Mouse (Mus musculus): Measurements from ENCODE around the gene Eif4a2.
"Not testable (repeated sequence)": the region's sequence is repeated elsewhere in the genome, so short reads cannot be mapped to it uniquely, and the experiment has no call there.

DNA sequence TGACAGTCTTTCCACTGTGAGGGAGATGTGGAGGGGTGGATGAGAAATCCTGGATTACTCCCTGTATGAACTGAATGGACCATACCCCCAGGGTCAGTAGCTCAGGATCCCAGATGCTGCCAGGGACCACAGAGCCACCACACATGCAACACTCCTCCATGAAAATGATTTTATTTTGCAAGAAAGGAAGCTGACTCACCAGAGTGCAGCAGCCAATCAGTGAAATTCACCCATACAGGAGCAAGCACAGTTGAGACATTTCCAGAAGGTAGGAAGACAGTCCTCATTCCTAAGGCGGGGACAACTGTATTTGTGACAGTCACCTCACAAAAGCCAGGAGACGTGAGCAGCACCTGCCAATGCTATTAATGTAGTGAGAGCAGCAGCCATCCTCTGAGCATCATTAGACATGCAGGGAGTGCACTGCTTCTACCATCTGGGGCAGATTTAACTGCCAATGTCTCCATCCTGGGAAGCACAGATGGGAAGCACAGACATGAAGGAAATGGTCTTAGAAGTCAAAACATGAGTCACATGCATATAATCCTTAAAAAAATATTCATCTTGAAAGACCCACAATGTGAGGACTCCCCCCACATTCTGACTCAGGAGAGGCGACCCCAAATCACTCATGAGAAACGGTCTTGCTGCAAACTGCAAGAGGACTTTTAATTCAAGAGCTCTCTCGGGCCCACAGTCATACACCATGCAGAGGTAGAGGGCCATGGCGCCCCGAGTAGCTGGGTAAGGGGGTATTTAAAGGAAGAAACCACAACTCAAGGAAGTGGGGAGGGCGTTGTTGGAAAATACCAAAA is 9.7 kb upstream of the Eif4a2 start:
- TF ChIP-seq CTCF, EP300 (IDR thresholded peaks at IDR 0.05; ENCODE audit: low read depth): not testable (repeated sequence)
